Mouse (Mus musculus): ENCODE measurements at regions not wholly inside any gene's neighbourhood (a gene's known extent, or its start where the extent isn't known, plus 50 kb on each side); places are given as distances from the start of the nearest gene placed in this dataset.

DNA sequence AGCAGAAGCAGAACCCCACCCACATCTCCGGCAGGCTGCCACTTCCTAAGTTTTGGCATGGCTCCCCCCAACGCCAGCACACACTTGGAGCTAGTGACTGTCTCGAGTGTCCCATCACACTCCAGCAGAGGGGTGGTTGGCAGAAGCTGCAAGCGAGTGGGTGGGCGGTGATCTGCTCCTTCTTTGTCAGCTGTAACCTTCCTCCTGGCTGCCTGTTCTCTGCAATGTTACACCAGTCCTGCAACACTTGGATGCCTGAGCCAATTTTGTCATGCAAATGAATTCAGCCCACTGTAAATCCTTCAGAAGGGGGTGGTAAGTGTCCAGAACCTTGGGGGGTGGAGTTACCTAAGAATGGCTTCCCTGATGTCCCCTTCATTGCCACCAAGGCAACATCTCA lies 121.8 kb downstream of the Mrm1 start:
- H3K27ac ChIP-seq (ENCODE audit: insufficient read depth, low read length), result no peak overlapping the region
- no peaks in the 10 kb centered on the region for H3K27me3 ChIP-seq (ENCODE audit: control insufficient read depth, insufficient read depth, low read length)
- DNase-seq, result no peak
- no peak overlapping the region for H3K4me3 ChIP-seq (replicated peaks; ENCODE audit: insufficient read depth, low read depth, low read length)
- H3K4me1 ChIP-seq (ENCODE audit: control insufficient read depth, insufficient read depth, low read length), result peaks cover 2% of the 10 kb centered on the region; the same call in 1 of the 2 replicates
- 43% methylated on average over 5 of the region's 5 CpGs for WGBS
- TF ChIP-seq CTCF (IDR thresholded peaks at IDR 0.05; ENCODE audit: borderline replicate concordance, insufficient read depth, low read depth, low read length), result no peak
- TF ChIP-seq POLR2A (IDR thresholded peaks at IDR 0.05; ENCODE audit: borderline replicate concordance, insufficient read depth, low read length), result no peak

DNA sequence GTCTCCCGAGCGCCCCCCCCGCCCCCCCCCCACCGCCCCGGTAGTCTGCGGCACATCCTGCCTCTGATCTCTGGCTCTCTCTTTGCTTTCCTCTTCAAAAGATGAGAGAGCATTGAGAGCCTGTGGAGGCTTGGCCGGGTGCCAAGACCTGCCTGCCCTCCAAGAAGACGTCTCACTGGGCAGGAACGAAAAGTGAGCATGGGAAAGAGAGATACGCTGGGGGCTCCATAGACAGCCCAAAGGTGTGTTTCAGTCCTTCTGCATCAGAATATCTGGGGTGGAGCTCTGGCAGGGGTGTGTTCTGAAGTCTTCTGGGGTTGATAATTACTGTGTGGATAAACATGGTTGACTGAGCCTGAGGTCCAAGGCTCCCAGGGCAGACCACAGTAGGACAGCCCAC lies 126.7 kb downstream of the Mrm1 start:
- Histone ChIP-seq H3K27me3 (ENCODE audit: control insufficient read depth, insufficient read depth, low read length) (no peaks in the 10 kb centered on the region; the same call in 1 of the 2 replicates), H3K4me1 (ENCODE audit: control insufficient read depth, insufficient read depth, low read length) (peaks cover 2% of the 10 kb centered on the region; the same call in 1 of the 2 replicates), H3K4me3 (replicated peaks; ENCODE audit: insufficient read depth, low read depth, low read length) (no peak overlapping the region), H3K27ac (ENCODE audit: insufficient read depth, low read length) (no peak overlapping the region)
- WGBS, result 9% methylated on average over 10 of the region's 10 CpGs
- TF ChIP-seq POLR2A (IDR thresholded peaks at IDR 0.05; ENCODE audit: borderline replicate concordance, insufficient read depth, low read length) (no peak), CTCF (IDR thresholded peaks at IDR 0.05; ENCODE audit: borderline replicate concordance, insufficient read depth, low read depth, low read length) (no peak)
- no peak for DNase-seq

DNA sequence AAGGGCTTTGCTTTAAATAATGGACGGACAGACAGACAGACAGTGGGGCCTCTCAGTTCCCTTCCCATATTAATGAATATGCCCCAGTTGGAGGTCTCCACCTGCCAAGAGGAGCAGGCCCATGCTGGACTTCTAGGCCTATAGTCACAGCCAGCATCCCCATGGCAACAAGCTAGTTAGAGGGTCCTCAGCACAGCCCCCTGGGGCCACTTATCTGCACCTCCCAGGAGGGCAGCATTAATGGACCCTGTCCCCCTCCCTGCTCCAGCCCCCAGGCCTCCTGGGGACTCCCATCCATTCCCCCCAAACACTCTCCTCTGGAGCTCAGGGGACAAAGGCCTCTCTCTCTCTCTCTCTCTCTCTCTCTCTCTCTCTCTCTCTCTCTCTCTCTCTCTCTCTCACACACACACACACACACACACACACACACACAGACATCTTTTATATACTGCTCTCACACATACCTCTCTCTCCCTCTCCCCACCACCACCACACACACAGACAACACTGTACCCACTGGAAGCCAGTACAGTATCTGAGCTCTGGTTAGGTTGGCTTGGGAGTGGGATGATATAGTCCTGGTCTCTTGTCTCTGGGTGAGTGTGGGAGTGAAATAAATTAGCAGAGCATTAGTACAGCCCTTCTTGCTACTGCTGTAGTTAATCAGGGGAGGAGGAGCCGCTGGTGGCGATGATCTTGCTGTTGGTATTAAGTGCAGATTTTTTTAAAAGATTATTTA lies 127.7 kb downstream of the Mrm1 start:
- WGBS, result 78% methylated on average over 3 of the region's 3 CpGs
- no peak overlapping the region for H3K27ac ChIP-seq (ENCODE audit: insufficient read depth, low read length)

DNA sequence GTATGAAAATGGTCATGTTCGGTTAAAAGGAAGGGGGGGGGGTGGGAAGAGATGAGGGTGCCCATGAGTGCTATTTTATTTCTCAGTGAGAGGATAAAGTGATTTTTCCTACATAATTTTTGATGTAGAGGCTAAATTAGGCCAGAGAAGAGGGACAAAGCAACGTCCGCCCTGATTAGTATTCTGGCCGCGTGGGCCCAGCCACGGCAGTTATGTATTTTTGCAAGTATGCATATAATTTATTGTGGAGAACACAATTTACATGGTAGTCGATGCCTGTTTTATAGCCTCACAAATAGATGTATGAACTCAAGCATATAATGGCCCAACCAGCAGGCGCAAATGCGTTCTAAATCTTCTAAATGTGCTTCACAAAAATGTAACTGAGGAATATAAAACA lies 132.8 kb downstream of the Mrm1 start:
- Histone ChIP-seq H3K27ac (ENCODE audit: insufficient read depth, low read length) (no peak overlapping the region), H3K4me3 (replicated peaks; ENCODE audit: insufficient read depth, low read depth, low read length) (no peak overlapping the region), H3K27me3 (ENCODE audit: control insufficient read depth, insufficient read depth, low read length) (no peaks in the 10 kb centered on the region; the same call in 1 of the 2 replicates), H3K4me1 (ENCODE audit: control insufficient read depth, insufficient read depth, low read length) (no peaks in the 10 kb centered on the region)
- DNase-seq, result no peak
- WGBS, result 68% methylated on average over 9 of the region's 9 CpGs
- TF ChIP-seq CTCF (IDR thresholded peaks at IDR 0.05; ENCODE audit: borderline replicate concordance, insufficient read depth, low read depth, low read length) (no peak), POLR2A (IDR thresholded peaks at IDR 0.05; ENCODE audit: borderline replicate concordance, insufficient read depth, low read length) (no peak)

More for the DNA sequence above, 127.7 kb downstream of the Mrm1 start:
- Histone ChIP-seq H3K27me3 (ENCODE audit: control insufficient read depth, insufficient read depth, low read length) (no peaks in the 10 kb centered on the region; the same call in 1 of the 2 replicates), H3K4me1 (ENCODE audit: control insufficient read depth, insufficient read depth, low read length) (peaks cover 2% of the 10 kb centered on the region; the same call in 1 of the 2 replicates), H3K4me3 (replicated peaks; ENCODE audit: insufficient read depth, low read depth, low read length) (no peak overlapping the region)
- no peak for DNase-seq
- no peak for TF ChIP-seq CTCF (IDR thresholded peaks at IDR 0.05; ENCODE audit: borderline replicate concordance, insufficient read depth, low read depth, low read length)
- no peak for TF ChIP-seq POLR2A (IDR thresholded peaks at IDR 0.05; ENCODE audit: borderline replicate concordance, insufficient read depth, low read length)

DNA sequence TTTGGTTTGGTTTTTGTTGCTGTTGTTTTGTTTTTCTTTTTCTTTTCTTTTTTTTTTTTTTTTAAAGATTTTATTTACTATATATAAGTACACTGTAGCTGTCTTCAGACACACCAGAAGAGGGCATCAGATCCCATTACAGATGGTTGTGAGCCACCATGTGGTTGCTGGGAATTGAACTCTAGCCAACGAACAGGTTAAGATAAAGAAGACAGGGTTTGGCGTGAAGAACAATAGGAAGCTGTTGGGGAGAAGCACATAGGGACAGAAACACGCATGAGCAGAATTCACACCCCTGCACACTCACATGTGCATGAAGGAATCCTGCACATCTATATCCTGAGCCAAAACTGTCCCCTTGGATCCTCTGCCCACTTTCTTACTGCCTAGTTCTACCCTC lies 135.0 kb downstream of the Mrm1 start:
- H3K27me3 ChIP-seq (ENCODE audit: control insufficient read depth, insufficient read depth, low read length), result no peaks in the 10 kb centered on the region; the same call in 1 of the 2 replicates
- TF ChIP-seq POLR2A (IDR thresholded peaks at IDR 0.05; ENCODE audit: borderline replicate concordance, insufficient read depth, low read length) (no peak), CTCF (IDR thresholded peaks at IDR 0.05; ENCODE audit: borderline replicate concordance, insufficient read depth, low read depth, low read length) (no peak)
- 84% methylated on average over 3 of the region's 3 CpGs for WGBS
- H3K4me3 ChIP-seq (replicated peaks; ENCODE audit: insufficient read depth, low read depth, low read length), result no peak overlapping the region
- no peak overlapping the region for H3K27ac ChIP-seq (ENCODE audit: insufficient read depth, low read length)
- no peaks in the 10 kb centered on the region for H3K4me1 ChIP-seq (ENCODE audit: control insufficient read depth, insufficient read depth, low read length)
- no peak for DNase-seq

DNA sequence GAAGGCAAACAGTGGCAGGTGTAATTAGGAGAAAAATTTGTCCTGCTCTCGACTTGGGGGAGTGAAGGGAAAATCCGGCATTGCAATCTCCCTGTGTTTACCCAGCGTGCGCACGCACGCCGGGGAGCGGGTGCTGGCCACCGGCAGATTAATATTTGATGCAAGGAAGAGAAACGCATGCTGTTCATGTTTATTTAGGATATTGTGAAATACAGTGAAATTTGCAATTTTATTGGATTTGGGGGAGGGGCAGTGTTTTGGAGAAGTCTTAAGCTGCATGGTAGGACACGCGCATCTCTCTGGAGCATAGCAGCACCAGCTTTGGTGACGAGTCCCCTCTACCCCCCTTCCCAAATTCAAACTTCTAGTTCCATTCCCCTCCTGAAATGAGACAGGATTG lies 136.4 kb downstream of the Mrm1 start:
- H3K27me3 ChIP-seq (ENCODE audit: control insufficient read depth, insufficient read depth, low read length), result no peaks in the 10 kb centered on the region
- H3K4me3 ChIP-seq (replicated peaks; ENCODE audit: insufficient read depth, low read depth, low read length), result no peak overlapping the region
- DNase-seq, result no peak
- no peaks in the 10 kb centered on the region for H3K4me1 ChIP-seq (ENCODE audit: control insufficient read depth, insufficient read depth, low read length)
- WGBS, result 92% methylated on average over 13 of the region's 13 CpGs
- H3K27ac ChIP-seq (ENCODE audit: insufficient read depth, low read length), result no peak overlapping the region
- no peak for TF ChIP-seq POLR2A (IDR thresholded peaks at IDR 0.05; ENCODE audit: borderline replicate concordance, insufficient read depth, low read length)
- TF ChIP-seq CTCF (IDR thresholded peaks at IDR 0.05; ENCODE audit: borderline replicate concordance, insufficient read depth, low read depth, low read length), result no peak

DNA sequence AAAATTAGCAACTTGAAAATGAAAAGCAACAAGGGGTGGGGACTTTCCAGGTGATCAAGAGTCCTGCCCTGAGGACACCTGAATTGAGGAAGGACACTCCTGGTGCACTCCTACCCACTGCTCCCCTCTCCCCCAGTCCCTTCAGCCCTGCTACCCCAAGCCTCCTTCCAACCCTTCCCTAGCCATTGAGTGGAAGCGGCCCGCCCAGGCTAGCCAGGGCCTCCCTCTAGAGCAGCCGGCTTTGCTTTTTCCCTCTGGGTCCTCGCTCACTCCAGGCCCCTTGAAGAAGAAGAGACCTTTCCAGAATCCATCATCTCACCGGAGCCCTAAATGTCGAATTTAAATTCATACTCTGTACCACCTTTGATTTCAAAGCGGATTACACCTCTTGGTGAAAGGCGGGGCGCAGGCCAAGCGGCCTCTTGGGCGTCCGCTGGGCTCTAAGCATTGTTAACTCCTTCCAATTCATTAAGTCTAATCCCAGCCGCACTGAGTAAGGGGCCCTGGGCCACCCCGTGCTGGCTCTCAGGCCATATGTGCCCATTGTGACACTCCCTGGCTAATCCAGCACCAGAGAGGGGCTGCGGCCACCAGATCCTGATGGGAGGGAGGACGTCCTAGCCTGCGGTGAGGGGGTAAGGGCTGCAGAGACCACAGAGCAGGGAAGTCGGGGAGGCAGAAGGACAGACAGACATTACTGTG lies 142.8 kb downstream of the Mrm1 start:
- Histone ChIP-seq H3K4me3 (replicated peaks; ENCODE audit: insufficient read depth, low read depth, low read length) (no peak overlapping the region), H3K27me3 (ENCODE audit: control insufficient read depth, insufficient read depth, low read length) (no peaks in the 10 kb centered on the region), H3K4me1 (ENCODE audit: control insufficient read depth, insufficient read depth, low read length) (no peaks in the 10 kb centered on the region), H3K27ac (ENCODE audit: insufficient read depth, low read length) (no peak overlapping the region)
- TF ChIP-seq CTCF (IDR thresholded peaks at IDR 0.05; ENCODE audit: borderline replicate concordance, insufficient read depth, low read depth, low read length) (no peak), POLR2A (IDR thresholded peaks at IDR 0.05; ENCODE audit: borderline replicate concordance, insufficient read depth, low read length) (no peak)
- DNase-seq, result no peak
- 59% methylated on average over 18 of the region's 18 CpGs for WGBS
